Mouse (Mus musculus) urinary bladder, adult 2 months (tissue): ENCODE data around the gene Heg1. TPM values are rescaled to one million over a fixed set of nuclear protein-coding genes. Genes with fewer than 3 reads are reported as not detected.

ENCODE experiments used
- DNase-seq: peaks from one replicate; pipeline ENCODE4 v3.0.0; 2022; ENCODE audit warnings: low spot score
- polyA plus RNA-seq: library from polyadenylated mRNA; depleted of rRNA; stranded (reverse); fragments of >200 nt; gene quantifications from 2 replicates; pipeline ENCODE4 v1.2.3, GENCODE M21; 2012

Gene Heg1
- polyA plus RNA-seq, 1 experiment: 66.3 TPM

DNA sequence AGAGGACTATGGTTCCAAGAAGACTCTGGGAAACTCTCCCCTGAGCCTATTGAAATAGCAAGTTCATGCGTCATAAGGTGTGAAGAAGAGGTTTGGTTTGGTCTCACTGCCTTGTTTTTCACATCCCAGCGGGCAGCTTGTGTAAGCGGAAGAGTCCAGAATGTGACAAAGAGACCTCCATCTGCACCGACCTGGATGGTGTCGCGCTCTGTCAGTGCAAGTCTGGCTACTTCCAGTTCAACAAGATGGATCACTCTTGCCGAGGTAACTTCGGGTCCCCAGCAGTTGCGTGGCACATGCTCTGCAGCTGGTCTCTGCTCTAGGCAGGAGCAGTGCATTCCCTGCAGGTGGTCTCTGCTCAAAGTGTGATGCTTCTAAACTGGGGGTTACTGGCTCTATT lies 58.1 kb downstream of the Heg1 start:
- no peak for DNase-seq

GRCm38 (mm10) chr16:33744622-33745419 lies 60.7 kb downstream of the Heg1 start:
- no peak for DNase-seq

GRCm38 (mm10) chr16:33745457-33745856 lies 61.3 kb downstream of the Heg1 start:
- no peak for DNase-seq

GRCm38 (mm10) chr16:33746074-33746676 lies 62.0 kb downstream of the Heg1 start:
- DNase-seq: no peak

GRCm38 (mm10) chr16:33747346-33747954 lies 63.3 kb downstream of the Heg1 start:
- no peak for DNase-seq

DNA sequence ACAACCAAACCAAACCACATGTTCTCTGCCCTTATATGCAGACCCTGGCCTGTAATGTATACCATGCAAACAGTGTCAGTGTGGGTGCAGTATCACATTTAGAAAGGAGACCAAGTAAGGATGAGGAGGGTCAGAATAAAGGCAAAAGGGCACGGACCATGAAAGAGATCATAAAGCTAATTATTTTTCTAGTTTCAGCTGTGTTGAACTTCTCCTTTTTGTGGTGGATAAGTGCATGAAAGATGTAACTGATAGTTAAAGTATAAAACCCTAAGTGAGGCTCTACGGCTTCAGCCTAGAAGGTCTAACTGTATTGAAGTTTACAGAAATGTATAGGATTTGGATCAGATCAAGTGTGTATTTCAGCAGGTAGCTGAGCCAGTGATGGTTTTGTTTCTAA lies 63.8 kb downstream of the Heg1 start:
- DNase-seq: no peak

DNA sequence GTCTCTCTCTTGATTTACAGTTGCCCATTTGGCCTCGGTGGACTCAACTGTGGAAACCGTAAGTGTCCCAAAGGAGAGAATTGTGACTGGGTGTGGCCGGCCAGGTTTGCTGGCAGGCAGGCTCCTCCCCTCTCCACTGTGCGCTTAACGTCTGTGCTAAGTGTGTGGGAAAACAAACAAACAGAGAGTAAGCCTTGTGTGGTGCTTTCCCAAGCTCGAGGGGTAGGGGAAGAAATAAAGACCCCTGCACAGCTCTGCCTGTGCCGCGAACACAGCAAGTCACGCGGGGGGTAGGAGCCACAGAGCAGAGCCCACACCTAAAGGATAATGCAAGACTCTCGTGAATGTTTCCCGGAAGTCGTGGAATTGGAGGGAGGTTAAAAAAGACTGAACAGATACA lies 67.0 kb downstream of the Heg1 start:
- DNase-seq: no peak

DNA sequence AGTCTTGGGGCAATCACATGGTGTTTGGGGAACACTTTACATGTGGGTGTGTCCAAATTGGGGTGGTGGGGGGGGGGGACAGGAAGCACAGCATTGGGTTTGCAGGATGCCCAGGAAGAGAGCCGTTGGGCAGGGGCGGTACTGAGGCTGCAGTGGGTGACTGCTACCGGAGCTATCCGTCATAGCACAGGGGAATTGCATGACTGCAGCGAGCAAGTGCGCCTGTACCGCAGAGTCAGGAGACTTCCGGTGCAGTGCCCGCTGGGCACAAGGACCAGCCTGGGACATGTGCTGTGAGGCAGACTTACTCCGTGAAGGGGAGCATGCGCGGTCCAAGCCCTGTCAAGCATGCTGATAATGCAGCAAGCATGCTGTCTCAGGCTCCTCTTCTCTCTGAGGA lies 67.4 kb downstream of the Heg1 start:
- DNase-seq: no peak

- no peak for DNase-seq
Observed at GRCm38 (mm10) chr16:33752904-33753578, 68.9 kb downstream of the Heg1 start.

DNA sequence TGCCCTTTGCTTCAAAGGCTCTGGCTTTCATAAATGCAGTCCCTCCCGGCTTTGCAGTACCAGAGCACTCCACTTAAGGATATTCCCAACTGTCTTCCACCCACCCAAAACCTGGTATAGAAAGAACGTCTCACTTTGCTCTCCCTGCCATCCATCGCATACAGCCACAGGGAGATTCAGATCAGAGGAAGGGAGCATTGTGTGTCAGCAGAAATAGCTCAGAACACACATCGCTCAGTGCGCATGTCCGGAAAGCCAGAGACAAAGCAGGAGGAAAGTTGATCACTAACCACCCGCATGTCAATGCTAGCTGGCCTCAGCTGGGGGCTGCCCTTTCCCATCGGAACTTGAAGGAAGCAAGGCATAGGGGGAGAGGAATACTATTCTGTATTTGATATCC lies 71.1 kb downstream of the Heg1 start:
- no peak for DNase-seq

DNA sequence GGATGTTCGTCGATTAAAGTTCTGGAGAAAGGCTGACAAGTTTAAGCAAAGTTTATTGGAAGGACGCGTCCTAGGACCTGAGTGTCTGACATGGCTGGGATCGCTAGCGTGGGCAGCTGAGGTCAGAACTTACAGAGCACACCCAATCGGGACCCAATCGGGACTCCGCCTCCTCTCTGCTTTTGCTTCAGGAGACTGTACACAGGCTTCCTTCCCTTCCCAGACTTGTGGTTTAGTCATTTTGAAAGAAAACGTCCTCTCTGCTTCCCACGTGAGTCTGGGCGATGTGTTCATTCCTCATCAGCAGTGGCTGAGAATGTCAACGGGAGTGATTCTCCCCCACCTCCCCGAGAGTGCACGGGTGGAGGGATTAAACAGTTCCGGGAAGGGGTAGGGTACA lies 71.8 kb downstream of the Heg1 start:
- no peak for DNase-seq

GRCm38 (mm10) chr16:33756396-33756795 lies 72.2 kb downstream of the Heg1 start:
- no peak for DNase-seq

- no peak for DNase-seq
Observed at GRCm38 (mm10) chr16:33759207-33759606, 75.0 kb downstream of the Heg1 start.

- no peak for DNase-seq
Observed at GRCm38 (mm10) chr16:33760542-33760941, 76.4 kb downstream of the Heg1 start.

- DNase-seq: no peak
Observed at GRCm38 (mm10) chr16:33760996-33761395, 76.8 kb downstream of the Heg1 start.

DNA sequence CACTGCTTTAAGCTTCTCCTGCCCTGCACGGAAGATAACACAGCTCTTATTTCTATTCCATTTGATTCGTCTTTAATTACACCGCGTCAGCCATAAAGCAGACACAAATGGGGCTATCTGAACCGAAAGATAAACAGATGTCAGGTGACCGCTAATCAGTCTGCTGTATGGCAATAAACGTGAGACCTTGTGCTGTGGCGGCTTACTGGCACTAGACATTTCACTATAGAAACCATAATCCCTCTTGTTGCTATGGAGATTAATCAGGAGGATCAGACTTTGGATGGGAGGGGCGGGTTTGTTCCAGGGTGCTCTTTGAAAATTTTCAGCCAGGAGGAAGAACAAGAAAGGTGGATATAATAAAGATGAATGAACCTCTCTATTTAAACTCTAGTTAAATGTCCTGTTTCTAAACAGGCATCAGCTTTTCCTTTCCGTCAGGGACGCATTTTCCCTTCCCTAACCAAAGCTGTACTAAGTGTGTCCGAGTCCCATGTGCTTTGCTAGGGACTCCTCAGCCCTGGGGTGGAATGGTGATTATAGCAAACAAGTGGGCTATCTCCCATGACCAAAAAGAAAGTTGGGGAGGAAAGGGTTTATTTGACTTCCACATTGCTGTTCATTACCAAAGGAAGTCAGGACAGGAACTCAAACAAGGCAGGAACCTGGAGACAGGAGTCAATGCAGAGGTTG lies 80.5 kb downstream of the Heg1 start:
- DNase-seq: no peak

DNA sequence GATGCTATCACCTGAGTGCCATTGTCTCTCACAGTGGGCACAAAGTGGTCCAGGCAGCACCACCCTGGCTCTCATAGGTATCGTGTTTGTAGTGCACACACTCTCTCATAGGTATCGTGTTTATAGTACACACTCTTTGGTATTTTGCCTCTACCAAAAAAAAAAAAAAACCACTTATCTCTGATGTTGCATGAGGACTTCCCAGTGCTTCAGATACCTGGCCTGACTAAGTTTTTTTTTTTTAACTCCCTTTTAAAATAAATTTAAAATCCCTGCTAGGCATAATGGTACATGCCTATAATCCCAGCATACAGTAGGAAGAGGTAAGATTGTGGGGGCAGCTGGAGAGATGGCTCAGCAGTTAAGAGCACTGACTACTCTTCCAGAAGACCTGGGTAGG lies 81.3 kb downstream of the Heg1 start:
- no peak for DNase-seq

- no peak for DNase-seq
Observed at GRCm38 (mm10) chr16:33766309-33766708, 82.1 kb downstream of the Heg1 start.

- no peak for DNase-seq
Observed at GRCm38 (mm10) chr16:33766757-33767156, 82.6 kb downstream of the Heg1 start.

- no peak for DNase-seq
Observed at GRCm38 (mm10) chr16:33768491-33769278, 84.5 kb downstream of the Heg1 start.

GRCm38 (mm10) chr16:33769848-33770247 lies 85.7 kb downstream of the Heg1 start:
- DNase-seq: no peak
